In the genomic region with DNA sequence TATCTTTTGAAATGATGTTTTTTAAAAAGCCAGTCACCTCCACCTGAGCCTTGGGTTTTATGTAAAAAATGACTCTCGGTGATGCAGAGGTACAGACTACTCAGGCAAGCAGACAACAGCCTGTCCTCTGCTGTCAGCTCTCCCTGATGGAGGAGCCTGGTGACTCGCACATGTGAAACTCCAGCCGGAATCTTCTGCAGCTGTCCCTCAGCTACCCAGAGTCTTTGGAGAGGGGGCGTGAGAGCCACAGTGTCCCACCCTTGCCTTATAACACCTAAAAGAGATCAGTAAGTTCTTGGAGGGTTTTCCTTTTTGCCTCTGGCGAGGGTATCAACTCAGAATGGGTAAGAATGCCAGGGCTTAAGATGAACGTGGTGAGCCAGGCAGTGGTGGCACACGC, we compare ENCODE assay signal across 14 mouse cellular contexts. TPM values are rescaled to one million over a fixed set of nuclear protein-coding genes. Genes with fewer than 3 reads are reported as not detected.
DNase-seq lines count a peak whose midpoint lies in the region; ATAC-seq and TF ChIP-seq lines count a peak whose summit lies in the region.
"Had no signal": no experiment of that assay in that cellular context is flagged by ENCODE, and none has a peak within 500 bp of the region (broad histone marks: within the 10 kb centered on the region; RNA-seq: fewer than 3 reads in every experiment).

No protein-coding gene starts in this region.

- H3K9ac ChIP-seq in midbrain, embryonic 13.5 days (replicated peaks): no peak overlapping the region
- H3K9ac ChIP-seq in forebrain, postnatal 0 days: no peak overlapping the region
- H3K9ac ChIP-seq: limb, embryonic 13.5 days had no signal

- H3K9me3 ChIP-seq in midbrain, embryonic 10.5 days (replicated peaks): no peaks in the 10 kb centered on the region
- no peaks in the 10 kb centered on the region for H3K9me3 ChIP-seq in midbrain, embryonic 13.5 days
- H3K9me3 ChIP-seq in embryonic facial prominence, embryonic 10.5 days: no peaks in the 10 kb centered on the region
- no peaks in the 10 kb centered on the region for H3K9me3 ChIP-seq in forebrain, postnatal 0 days (ENCODE audit: low read length)
- H3K9me3 ChIP-seq: limb, embryonic 13.5 days had no signal

- H3K4me1 ChIP-seq in midbrain, embryonic 10.5 days: peaks cover 90% of the 10 kb centered on the region
- peaks cover 70% of the 10 kb centered on the region for H3K4me1 ChIP-seq in midbrain, embryonic 13.5 days (replicated peaks)
- H3K4me1 ChIP-seq in embryonic facial prominence, embryonic 10.5 days: peaks cover 76% of the 10 kb centered on the region
- H3K4me1 ChIP-seq in forebrain, postnatal 0 days (ENCODE audit: insufficient read depth): peaks cover 21% of the 10 kb centered on the region

- TF ChIP-seq POLR2A in myocyte (IDR thresholded peaks at IDR 0.05; ENCODE audit: insufficient read length, low read depth): no peak

- no peaks in the 10 kb centered on the region for H3K79me2 ChIP-seq in myocyte (ENCODE audit: control insufficient read depth, insufficient read depth)

- H3ac ChIP-seq in myocyte (ENCODE audit: control insufficient read depth, insufficient read length): no peak overlapping the region

- no peaks in the 10 kb centered on the region for H3K27me3 ChIP-seq in midbrain, embryonic 10.5 days (ENCODE audit: low read depth, poor library complexity, severe bottlenecking)
- no peaks in the 10 kb centered on the region for H3K27me3 ChIP-seq in midbrain, embryonic 13.5 days
- H3K27me3 ChIP-seq in embryonic facial prominence, embryonic 10.5 days (replicated peaks; ENCODE audit: low read depth, poor library complexity, severe bottlenecking): no peaks in the 10 kb centered on the region
- no peaks in the 10 kb centered on the region for H3K27me3 ChIP-seq in forebrain, postnatal 0 days (ENCODE audit: insufficient read depth, low read length)
- no peaks in the 10 kb centered on the region for H3K27me3 ChIP-seq in myocyte (ENCODE audit: control insufficient read depth, insufficient read depth, insufficient read length)
- H3K27me3 ChIP-seq: limb, embryonic 13.5 days had no signal

- no peak overlapping the region for H3K4me3 ChIP-seq in midbrain, embryonic 10.5 days
- no peak overlapping the region for H3K4me3 ChIP-seq in midbrain, embryonic 13.5 days (replicated peaks)
- H3K4me3 ChIP-seq in embryonic facial prominence, embryonic 10.5 days: no peak overlapping the region
- no peak overlapping the region for H3K4me3 ChIP-seq in forebrain, postnatal 0 days (ENCODE audit: low read depth, low read length)
- no peak overlapping the region for H3K4me3 ChIP-seq in myocyte
- H3K4me3 ChIP-seq: limb, embryonic 13.5 days had no signal

- no peak for ATAC-seq in midbrain, embryonic 13.5 days
- ATAC-seq in forebrain, postnatal 0 days: no peak

- peak overlapping the region; percentile 89 for H3K27ac ChIP-seq in midbrain, embryonic 10.5 days (replicated peaks)
- no peak overlapping the region for H3K27ac ChIP-seq in midbrain, embryonic 13.5 days
- peak overlapping the region; percentile 88 for H3K27ac ChIP-seq in embryonic facial prominence, embryonic 10.5 days (replicated peaks)
- H3K27ac ChIP-seq in forebrain, postnatal 0 days (ENCODE audit: low read depth, low read length): 0 out of 2 replicates have a peak overlapping the region, but pooled peaks have one; percentile 9
- H3K27ac ChIP-seq: limb, embryonic 13.5 days had no signal

- no peak overlapping the region for H3K4me2 ChIP-seq in midbrain, embryonic 13.5 days (replicated peaks)
- H3K4me2 ChIP-seq in forebrain, postnatal 0 days (ENCODE audit: low read depth): no peak overlapping the region
- H3K4me2 ChIP-seq in myocyte (ENCODE audit: low read depth): peak overlapping the region; percentile 73
- H3K4me2 ChIP-seq: limb, embryonic 13.5 days had no signal

- no peaks in the 10 kb centered on the region for H3K36me3 ChIP-seq in midbrain, embryonic 10.5 days
- H3K36me3 ChIP-seq in midbrain, embryonic 13.5 days: no peaks in the 10 kb centered on the region
- H3K36me3 ChIP-seq in embryonic facial prominence, embryonic 10.5 days (replicated peaks): no peaks in the 10 kb centered on the region
- H3K36me3 ChIP-seq in forebrain, postnatal 0 days (ENCODE audit: insufficient read depth): no peaks in the 10 kb centered on the region
- H3K36me3 ChIP-seq in myocyte (ENCODE audit: control insufficient read depth, insufficient read depth): no peaks in the 10 kb centered on the region
- H3K36me3 ChIP-seq: limb, embryonic 13.5 days had no signal

- no peak for DNase-seq in midbrain, embryonic 10.5 days (ENCODE audit: low spot score)
- no peak for DNase-seq in embryonic facial prominence, embryonic 10.5 days (ENCODE audit: low spot score)
- no peak for DNase-seq in forebrain, postnatal 0 days
- no peak for DNase-seq in left cerebral cortex, adult 9 months (ENCODE audit: low spot score in 2 of 2)
- DNase-seq in gastrocnemius, postnatal 4 days (ENCODE audit: low spot score in 2 of 2): no peak
- DNase-seq: cerebellum, adult 9-11 months; heart, adult 11 months; kidney, adult 11 months; kidney, postnatal 25 days; right cerebral cortex, postnatal 14 days had no signal

- WGBS in midbrain, embryonic 10.5 days: 88% methylated on average over 7 of the region's 7 CpGs
- 84% methylated on average over 7 of the region's 7 CpGs for WGBS in midbrain, embryonic 13.5 days
- WGBS in embryonic facial prominence, embryonic 10.5 days: 80% methylated on average over 7 of the region's 7 CpGs
- WGBS in forebrain, postnatal 0 days: 78% methylated on average over 7 of the region's 7 CpGs

- TF ChIP-seq CTCF in forebrain, postnatal 0 days (IDR thresholded peaks at IDR 0.05; ENCODE audit: low read depth): no peak

TF ChIP-seq in myocyte, 11 proteins besides CTCF, POLR2A, EP300 and RAD21:
- TF ChIP-seq SRF (IDR thresholded peaks at IDR 0.05; ENCODE audit: control insufficient read depth, insufficient read length, low read depth) (no peak), TCF3 (IDR thresholded peaks at IDR 0.05; ENCODE audit: insufficient read length, low read depth) (no peak), MAX (IDR thresholded peaks at IDR 0.05; ENCODE audit: low read depth) (no peak), TCF12 (IDR thresholded peaks at IDR 0.05; ENCODE audit: insufficient read depth, poor library complexity, severe bottlenecking) (no peak), MYOD1 (IDR thresholded peaks at IDR 0.05; ENCODE audit: control insufficient read depth in 1 of 3, insufficient read length in 2 of 3, low read depth in 2 of 3) (peak in 2 of 3 experiments; percentile 50 to 70), POLR2AphosphoS2 (IDR thresholded peaks at IDR 0.05; ENCODE audit: insufficient read length, low read depth) (no peak), E2F4 (IDR thresholded peaks at IDR 0.05; ENCODE audit: insufficient read depth) (no peak), MYOG (IDR thresholded peaks at IDR 0.05; ENCODE audit: control insufficient read depth in 1 of 3, insufficient read depth in 1 of 3, insufficient read length in 2 of 3, low read depth in 2 of 3) (peak in 2 of 3 experiments; percentile 26 to 83)

RNA-seq across cellular contexts. Expression of gene Cstad, which starts 48.6 kb away (rescaled TPM):
- polyA plus RNA-seq in midbrain, embryonic 10.5 days (2016; fragmentation: Nextera tagmentation; extraction: Ambion mirVana): 0.20 and 0.34 TPM in 2 replicates
- polyA plus RNA-seq in midbrain, embryonic 13.5 days (2015; fragmentation: Nextera tagmentation; extraction: Ambion mirVana): 0.27 and 0.43 TPM in 2 replicates
- 0.44 and 0.86 TPM in 2 replicates for polyA plus RNA-seq in embryonic facial prominence, embryonic 10.5 days (2016; fragmentation: Nextera tagmentation; extraction: Ambion mirVana)
- 3.8 and 4.1 TPM in 2 replicates for total RNA-seq in forebrain, postnatal 0 days (2014; rRNA removed)
- 0.65 and 1.2 TPM in 2 replicates for polyA plus RNA-seq in forebrain, postnatal 0 days (2015; fragmentation: Nextera tagmentation; extraction: Ambion mirVana)
- 0.77 TPM for polyA plus RNA-seq in myocyte (2012; fragmentation: generic; extraction: Trizol)
- total RNA-seq in gastrocnemius, postnatal 4 days (2021): 1 to 10 TPM; 4.5 to 4.6 TPM
- polyA plus RNA-seq: liver, embryonic 16.5 days had no signal
